Mouse (Mus musculus): ENCODE data around the gene Dennd5a. TPM values are rescaled to one million over a fixed set of nuclear protein-coding genes. Genes with fewer than 3 reads are reported as not detected.

Gene Dennd5a
- total and polyA plus RNA-seq, 2 experiments = 24.1 to 26.2 TPM

DNA sequence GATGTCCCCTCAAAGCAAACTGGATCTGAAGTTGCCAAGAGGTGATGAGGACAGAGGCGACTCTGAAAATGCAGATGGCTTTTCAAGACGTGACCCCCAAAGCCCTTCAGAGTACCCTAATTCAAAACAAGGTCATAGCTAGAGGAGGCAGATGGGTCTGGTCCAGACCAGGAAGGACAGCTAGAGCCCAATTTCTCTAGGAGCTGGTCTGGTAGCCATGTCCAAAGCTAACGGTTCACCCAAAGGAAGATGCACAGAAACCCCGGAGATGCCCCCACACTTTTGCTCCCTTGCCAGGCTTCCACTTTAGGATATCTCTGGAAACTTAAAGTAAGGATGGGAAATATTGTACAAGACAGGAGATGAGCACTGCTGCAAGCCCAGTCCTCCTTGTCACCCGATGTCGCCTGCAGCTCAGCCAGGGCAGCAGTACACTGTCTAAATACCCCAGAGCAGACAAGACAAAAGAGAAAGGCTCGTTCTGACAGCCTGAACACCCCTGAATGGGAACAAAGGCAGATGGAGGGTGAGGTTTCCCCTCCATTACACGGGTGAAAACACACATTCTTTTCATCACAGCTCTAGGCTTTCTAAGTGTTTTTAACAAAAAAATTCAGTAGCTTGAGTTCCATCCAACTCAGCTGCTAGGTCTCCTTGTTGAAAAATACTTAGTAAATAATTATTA, 110.4 kb downstream of the Dennd5a start:
- Histone ChIP-seq H3K36me3 (ENCODE audit: control insufficient read depth, insufficient read depth, low read length) (no peaks in the 10 kb centered on the region), H3K27ac (replicated peaks; ENCODE audit: insufficient read depth, low read depth, low read length) (no peak overlapping the region), H3K4me1 (ENCODE audit: control insufficient read depth, insufficient read depth, low read length) (no peaks in the 10 kb centered on the region), H3K27me3 (ENCODE audit: control insufficient read depth, insufficient read depth, low read length) (no peaks in the 10 kb centered on the region), H3K9ac (ENCODE audit: low read depth, low read length) (no peak overlapping the region), H3K4me3 (ENCODE audit: insufficient read depth, low read depth, low read length) (no peak overlapping the region), H3K79me2 (ENCODE audit: control insufficient read depth, insufficient read depth, low read length) (no peaks in the 10 kb centered on the region)
- WGBS = 72% methylated on average over 8 of the region's 8 CpGs
- no peak for DNase-seq (ENCODE audit: extremely low read depth, low read depth, low spot score)
- no peak for TF ChIP-seq POLR2A (IDR thresholded peaks at IDR 0.05; ENCODE audit: extremely low read depth, insufficient read depth, low read length)
- TF ChIP-seq CTCF (IDR thresholded peaks at IDR 0.05; ENCODE audit: low read depth, low read length) = no peak

DNA sequence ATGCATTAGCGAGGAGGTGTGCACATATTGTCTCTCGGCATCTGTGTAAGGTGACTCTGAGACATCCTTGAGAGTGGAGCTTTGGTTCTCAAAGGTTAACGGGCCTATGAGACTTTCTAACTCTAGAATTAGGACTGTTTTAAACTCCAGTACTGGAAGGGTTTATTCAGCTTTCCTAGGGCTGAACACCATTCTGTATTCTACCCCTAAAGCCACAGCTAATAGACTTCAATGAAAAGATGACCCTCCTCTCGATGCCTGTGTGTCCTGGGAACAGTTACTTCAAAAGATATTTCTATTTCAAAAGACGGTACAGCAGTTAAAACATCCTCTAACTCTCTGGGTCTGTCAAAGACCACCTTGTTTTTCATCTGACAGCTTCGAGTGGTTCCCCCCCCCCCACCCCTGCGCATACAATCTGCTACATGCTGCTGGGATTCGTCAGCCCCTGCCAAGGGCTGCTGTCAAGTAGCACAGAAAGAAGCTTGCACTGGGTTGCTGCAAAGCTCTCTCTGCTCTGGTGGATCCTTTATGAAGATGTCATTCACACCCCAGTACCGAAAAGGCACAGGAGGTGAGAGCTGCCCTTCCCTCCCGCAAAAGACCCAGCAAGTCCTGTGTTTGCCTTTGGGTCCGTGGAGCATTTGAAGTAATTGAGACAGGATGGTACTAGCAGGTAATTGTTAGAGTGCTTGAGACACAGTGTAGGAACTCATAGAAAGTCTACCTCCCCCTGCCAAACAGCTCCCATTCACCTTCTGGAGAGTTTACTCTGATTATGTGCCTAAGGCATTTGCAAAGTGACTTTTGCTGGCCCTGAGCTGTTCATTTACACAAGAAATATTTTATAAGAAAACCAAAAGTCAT, 111.2 kb downstream of the Dennd5a start:
- DNase-seq (ENCODE audit: extremely low read depth, low read depth, low spot score) = no peak
- Histone ChIP-seq H3K36me3 (ENCODE audit: control insufficient read depth, insufficient read depth, low read length) (no peaks in the 10 kb centered on the region), H3K27ac (replicated peaks; ENCODE audit: insufficient read depth, low read depth, low read length) (no peak overlapping the region), H3K27me3 (ENCODE audit: control insufficient read depth, insufficient read depth, low read length) (no peaks in the 10 kb centered on the region), H3K4me1 (ENCODE audit: control insufficient read depth, insufficient read depth, low read length) (no peaks in the 10 kb centered on the region), H3K9ac (ENCODE audit: low read depth, low read length) (no peak overlapping the region), H3K4me3 (ENCODE audit: insufficient read depth, low read depth, low read length) (no peak overlapping the region), H3K79me2 (ENCODE audit: control insufficient read depth, insufficient read depth, low read length) (no peaks in the 10 kb centered on the region)
- 67% methylated on average over 11 of the region's 11 CpGs for WGBS
- TF ChIP-seq CTCF (IDR thresholded peaks at IDR 0.05; ENCODE audit: low read depth, low read length) = no peak

DNA sequence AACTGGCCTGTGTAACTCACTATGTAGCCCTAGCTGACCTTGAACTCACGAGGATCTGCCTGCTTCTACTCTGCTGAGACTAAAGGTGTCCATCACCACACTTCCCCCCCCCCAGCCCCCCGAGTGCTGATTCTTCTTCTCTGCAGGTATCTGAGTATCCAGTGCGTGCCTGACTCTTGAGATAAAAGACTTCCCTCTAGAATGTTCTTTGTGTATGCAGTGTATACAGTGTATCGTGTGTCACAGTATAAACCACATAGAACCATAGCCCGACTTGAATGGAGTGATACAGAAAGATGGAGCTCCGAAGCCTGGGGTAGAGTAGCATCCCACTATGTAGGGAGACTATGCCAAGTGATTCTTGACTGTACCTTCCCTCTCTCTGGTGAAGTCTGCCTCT, 116.2 kb downstream of the Dennd5a start:
- no peak for TF ChIP-seq CTCF (IDR thresholded peaks at IDR 0.05; ENCODE audit: low read depth, low read length)
- TF ChIP-seq POLR2A (IDR thresholded peaks at IDR 0.05; ENCODE audit: extremely low read depth, insufficient read depth, low read length) = no peak
- H3K27ac ChIP-seq (replicated peaks; ENCODE audit: insufficient read depth, low read depth, low read length) = no peak overlapping the region
- H3K9ac ChIP-seq (ENCODE audit: low read depth, low read length) = no peak overlapping the region
- no peaks in the 10 kb centered on the region for H3K79me2 ChIP-seq (ENCODE audit: control insufficient read depth, insufficient read depth, low read length)
- no peak for DNase-seq (ENCODE audit: extremely low read depth, low read depth, low spot score)
- WGBS = 84% methylated on average over 6 of the region's 6 CpGs
- no peaks in the 10 kb centered on the region for H3K36me3 ChIP-seq (ENCODE audit: control insufficient read depth, insufficient read depth, low read length)
- no peak overlapping the region for H3K4me3 ChIP-seq (ENCODE audit: insufficient read depth, low read depth, low read length)
- H3K27me3 ChIP-seq (ENCODE audit: control insufficient read depth, insufficient read depth, low read length) = no peaks in the 10 kb centered on the region
- H3K4me1 ChIP-seq (ENCODE audit: control insufficient read depth, insufficient read depth, low read length) = no peaks in the 10 kb centered on the region

Other genes with a start within 250 kb of the Dennd5a start
- not detected in 2 replicates for gene BC051019, start 236.6 kb downstream of the Dennd5a start, total RNA-seq (2014; rRNA removed)
- gene BC051019, start 236.6 kb downstream of the Dennd5a start, polyA plus RNA-seq (2012; rRNA removed) = not detected in 2 replicates
- gene Ascl3, start 228.7 kb downstream of the Dennd5a start, total RNA-seq (2014; rRNA removed) = not detected in 2 replicates
- gene Ascl3, start 228.7 kb downstream of the Dennd5a start, polyA plus RNA-seq (2012; rRNA removed) = 0.18 TPM in 1 of 2 replicates, not detected in the other
- 25.2 and 26.3 TPM in 2 replicates for gene Tmem9b, start 207.6 kb downstream of the Dennd5a start, total RNA-seq (2014; rRNA removed)
- 16.5 and 18.4 TPM in 2 replicates for gene Tmem9b, start 207.6 kb downstream of the Dennd5a start, polyA plus RNA-seq (2012; rRNA removed)
- gene Nrip3, start 178.4 kb downstream of the Dennd5a start, total RNA-seq (2014; rRNA removed) = 0.07 TPM in 1 of 2 replicates, not detected in the other
- not detected in 2 replicates for gene Nrip3, start 178.4 kb downstream of the Dennd5a start, polyA plus RNA-seq (2012; rRNA removed)
- gene Scube2, start 94.8 kb downstream of the Dennd5a start, total RNA-seq (2014; rRNA removed) = under 0.01 TPM in 1 of 2 replicates, not detected in the other
- gene Scube2, start 94.8 kb downstream of the Dennd5a start, polyA plus RNA-seq (2012; rRNA removed) = not detected in 2 replicates
- 42.9 and 43.1 TPM in 2 replicates for gene Tmem41b, start 26.5 kb upstream of the Dennd5a start, total RNA-seq (2014; rRNA removed)
- gene Tmem41b, start 26.5 kb upstream of the Dennd5a start, polyA plus RNA-seq (2012; rRNA removed) = 21.1 and 21.6 TPM in 2 replicates
- gene Ipo7, start 57.8 kb upstream of the Dennd5a start, total RNA-seq (2014; rRNA removed) = 59.8 and 65.7 TPM in 2 replicates
- 12.8 and 14.8 TPM in 2 replicates for gene Ipo7, start 57.8 kb upstream of the Dennd5a start, polyA plus RNA-seq (2012; rRNA removed)
- gene Zfp143, start 100.7 kb upstream of the Dennd5a start, total RNA-seq (2014; rRNA removed) = 6.5 and 7.3 TPM in 2 replicates
- 3.7 and 6.6 TPM in 2 replicates for gene Zfp143, start 100.7 kb upstream of the Dennd5a start, polyA plus RNA-seq (2012; rRNA removed)
- gene Wee1, start 161.6 kb upstream of the Dennd5a start, total RNA-seq (2014; rRNA removed) = 4.1 and 5.3 TPM in 2 replicates
- 0.40 and 0.51 TPM in 2 replicates for gene Wee1, start 161.6 kb upstream of the Dennd5a start, polyA plus RNA-seq (2012; rRNA removed)

Data from liver, adult 2 months (tissue).